Mouse (Mus musculus): ENCODE measurements around the gene Aven.

The Aven gene

DNA sequence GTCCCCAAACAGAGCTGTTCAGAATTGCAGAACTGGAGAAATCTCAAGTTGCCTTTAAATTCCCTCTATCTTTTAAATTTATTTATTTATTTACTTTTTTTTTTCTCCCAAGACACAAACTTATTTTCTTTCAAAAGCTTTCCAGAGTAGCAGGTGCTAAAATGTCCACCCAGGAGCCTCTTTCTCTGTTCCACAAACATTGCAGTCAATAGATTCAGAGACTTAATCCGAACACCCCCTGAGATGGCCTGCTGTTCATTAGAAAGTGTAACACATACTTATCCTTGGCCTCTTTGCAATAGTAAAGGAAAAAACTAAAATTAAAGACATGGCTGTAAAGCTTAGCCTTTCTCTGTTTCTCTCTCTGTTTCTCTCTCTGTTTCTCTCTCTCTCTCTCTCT lies 184.5 kb downstream of the Aven start:
- DNase-seq = no peak

DNA sequence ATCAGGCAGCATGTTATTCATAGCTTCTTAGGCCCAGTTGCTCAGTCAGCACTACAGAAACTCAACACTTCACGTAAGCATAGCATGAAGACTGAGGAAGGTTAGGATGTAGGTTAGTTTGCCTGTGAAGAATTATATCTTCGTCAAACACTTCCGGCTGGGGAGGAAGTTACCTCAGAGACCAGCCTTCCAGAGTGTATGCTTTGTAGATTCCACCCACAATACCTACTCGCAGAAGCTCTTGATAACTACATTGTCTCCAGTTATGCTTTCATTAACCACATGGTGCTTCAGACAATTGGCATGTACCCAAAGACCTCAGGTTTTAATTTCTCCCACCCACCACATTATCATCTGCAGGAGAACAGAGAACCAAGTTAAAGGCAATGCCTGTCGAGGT lies 189.1 kb downstream of the Aven start:
- no peak for DNase-seq
